Mouse (Mus musculus) heart, adult 11 months (tissue): ENCODE measurements around the gene Nckap1l.

Source experiments
- DNase-seq: peaks from one replicate; pipeline ENCODE4 v3.0.0; 2022

The Nckap1l gene

DNA sequence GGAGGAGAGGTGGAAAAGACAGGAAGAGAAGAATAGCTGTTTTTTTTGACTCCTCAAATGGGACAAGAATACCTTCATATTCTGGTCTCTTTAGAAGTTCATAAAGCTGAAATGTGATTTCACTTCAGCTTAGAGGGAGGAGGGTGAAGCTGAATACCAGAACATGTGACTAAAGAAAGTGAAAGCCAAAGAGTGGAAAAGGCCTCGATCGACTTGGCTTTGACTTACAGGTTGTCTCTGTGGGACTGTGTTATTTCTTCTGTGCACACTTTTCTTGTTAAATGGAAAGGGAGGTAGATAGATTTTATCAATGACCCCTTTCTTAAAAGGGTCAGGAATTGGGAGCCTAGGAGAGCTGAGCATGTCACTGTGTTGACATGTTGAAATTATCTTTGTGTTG is 47.6 kb downstream of the Nckap1l start:
- DNase-seq: no peak

GRCm38 (mm10) chr15:103502435-103503250 is 49.0 kb downstream of the Nckap1l start, which contains the start of gene Pde1b:
Gene Pde1b, plus strand, starts transcription at chr15:103503034.
- DNase-seq: peak; percentile 96

- DNase-seq: no peak
Observed at GRCm38 (mm10) chr15:103503251-103503600, 49.6 kb downstream of the Nckap1l start.

- DNase-seq: no peak
Observed at GRCm38 (mm10) chr15:103503660-103504059, 50.1 kb downstream of the Nckap1l start.

DNA sequence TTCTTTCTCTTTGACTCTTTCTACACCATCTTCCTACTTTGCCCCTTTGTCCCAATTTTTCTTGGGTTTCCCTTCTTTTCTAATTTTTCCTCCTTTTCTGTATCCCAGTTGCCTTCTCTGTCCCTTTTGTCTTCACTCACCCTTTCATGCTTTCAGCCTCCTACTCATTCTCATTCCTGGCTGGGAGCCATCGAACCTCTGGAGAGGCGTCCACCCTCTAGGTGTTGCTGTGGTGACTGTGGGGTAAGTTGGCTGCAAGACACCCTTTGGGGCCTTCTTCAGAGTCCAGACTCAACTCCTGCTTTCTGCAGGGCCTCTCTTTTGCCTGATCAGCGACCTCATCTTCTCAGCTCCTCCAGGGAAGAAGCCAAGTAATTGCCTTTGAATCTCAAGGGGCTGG is 55.7 kb downstream of the Nckap1l start:
- DNase-seq: no peak

- no peak for DNase-seq
Observed at GRCm38 (mm10) chr15:103511652-103512051, 58.1 kb downstream of the Nckap1l start.

GRCm38 (mm10) chr15:103513621-103514031 is 60.0 kb downstream of the Nckap1l start:
- DNase-seq: no peak

- DNase-seq: peak; percentile 99
Observed at GRCm38 (mm10) chr15:103514119-103514518, 60.5 kb downstream of the Nckap1l start.

- peak; percentile 96 for DNase-seq
Observed at GRCm38 (mm10) chr15:103514914-103515313, 61.3 kb downstream of the Nckap1l start.

DNA sequence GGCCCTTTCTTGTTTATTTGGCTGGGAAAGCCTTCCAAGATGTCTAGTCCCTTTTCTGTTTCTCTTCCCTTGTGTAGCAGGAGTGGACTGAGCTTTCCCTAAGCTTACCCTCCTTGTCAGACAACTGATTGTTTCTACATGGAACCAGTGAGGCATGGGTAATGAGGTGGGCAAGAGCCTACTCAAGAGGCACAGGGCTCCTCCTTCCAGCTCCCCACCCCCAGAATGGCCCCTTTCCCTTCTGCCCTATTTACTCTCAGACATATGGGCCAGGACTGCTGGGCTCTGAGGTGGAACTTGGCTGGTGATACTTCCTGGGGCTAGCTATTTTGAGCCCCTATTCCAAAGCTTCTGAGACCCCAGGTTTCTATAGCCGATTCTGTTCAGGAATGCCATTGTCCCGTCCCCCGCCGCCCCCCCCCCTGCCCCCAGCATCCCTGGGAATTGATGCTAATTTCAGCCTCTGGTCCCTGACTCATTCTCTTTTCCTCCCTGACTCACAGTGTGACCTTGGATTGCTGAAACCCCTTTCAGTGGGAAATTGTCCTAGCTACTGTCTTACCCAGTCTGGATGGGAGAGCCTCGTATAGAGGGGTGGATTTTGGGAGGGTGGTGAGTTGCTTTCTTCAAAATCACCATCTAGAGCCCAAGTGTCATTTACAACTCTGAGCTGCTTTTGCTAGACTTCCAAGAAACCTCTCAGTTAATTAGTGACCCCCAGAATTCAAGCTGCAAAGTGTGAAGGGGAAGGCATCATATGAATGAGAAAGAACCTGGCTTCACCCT is 65.2 kb downstream of the Nckap1l start:
- no peak for DNase-seq

DNA sequence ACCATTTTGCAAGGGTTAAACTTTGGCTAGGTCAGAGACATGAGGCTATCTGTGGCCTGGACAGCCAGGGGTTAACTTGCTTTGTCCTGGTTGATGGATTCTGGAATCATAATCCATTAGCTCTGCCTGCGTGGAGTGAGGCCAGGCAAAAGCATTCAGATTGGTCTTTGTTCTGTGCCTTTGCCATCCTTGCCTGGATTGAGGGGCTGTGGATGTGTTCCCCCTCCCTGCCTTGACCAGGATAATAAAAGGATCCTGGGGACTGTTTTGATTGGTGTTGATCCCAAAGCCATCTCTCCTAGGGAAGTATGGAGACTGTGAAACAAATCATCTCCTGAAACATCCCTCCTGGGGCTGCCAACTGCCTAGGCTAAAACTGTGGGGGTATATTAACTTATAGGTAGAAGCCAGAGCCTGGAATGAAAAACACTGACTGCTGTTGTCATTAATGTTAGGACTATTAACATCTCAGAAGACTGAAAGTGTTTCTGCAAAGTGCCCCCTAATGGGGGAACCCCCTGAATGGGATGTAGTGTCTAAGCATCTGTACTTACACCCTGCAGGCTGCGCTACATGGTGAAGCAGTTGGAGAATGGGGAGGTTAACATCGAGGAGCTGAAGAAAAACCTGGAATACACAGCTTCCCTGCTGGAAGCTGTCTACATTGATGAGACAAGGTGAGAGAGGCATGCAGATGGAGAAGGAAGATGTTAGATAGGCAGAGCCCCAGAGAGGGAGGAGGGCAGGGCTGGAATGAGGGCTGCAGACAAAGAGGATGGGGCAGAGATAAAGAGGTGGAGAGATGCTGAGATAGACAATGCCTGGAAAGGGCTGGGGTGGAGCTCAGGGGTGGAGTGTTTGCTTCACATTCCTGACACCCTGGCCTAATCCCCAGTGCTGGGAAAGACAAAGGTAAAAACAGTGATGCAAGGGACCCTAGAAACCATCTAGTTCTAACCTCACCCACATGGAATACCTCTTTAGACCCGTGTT is 66.1 kb downstream of the Nckap1l start:
- DNase-seq: no peak

GRCm38 (mm10) chr15:103522458-103523099 is 69.0 kb downstream of the Nckap1l start:
- no peak for DNase-seq

DNA sequence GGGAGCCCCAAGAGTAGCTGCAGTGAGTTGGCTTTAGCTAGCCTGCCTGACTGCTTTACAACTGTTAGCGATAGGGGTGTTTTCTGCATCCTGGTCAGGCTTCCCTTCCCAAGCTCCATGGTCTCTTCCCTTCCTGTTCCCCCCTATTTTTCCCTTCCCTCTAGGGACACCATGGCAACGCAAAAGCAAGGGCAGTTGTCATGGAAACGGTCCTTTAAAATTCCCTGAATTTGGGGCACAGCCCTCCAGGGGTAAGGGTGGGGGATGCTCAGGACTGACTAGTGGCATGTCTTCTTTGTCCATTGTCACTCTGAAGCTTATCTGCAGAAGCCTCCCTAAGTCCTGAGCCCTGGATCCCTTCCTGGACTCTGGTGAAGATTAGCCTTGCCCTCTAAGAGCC is 69.6 kb downstream of the Nckap1l start:
- DNase-seq: no peak

- DNase-seq: no peak
Observed at GRCm38 (mm10) chr15:103530372-103530771, 76.8 kb downstream of the Nckap1l start.

DNA sequence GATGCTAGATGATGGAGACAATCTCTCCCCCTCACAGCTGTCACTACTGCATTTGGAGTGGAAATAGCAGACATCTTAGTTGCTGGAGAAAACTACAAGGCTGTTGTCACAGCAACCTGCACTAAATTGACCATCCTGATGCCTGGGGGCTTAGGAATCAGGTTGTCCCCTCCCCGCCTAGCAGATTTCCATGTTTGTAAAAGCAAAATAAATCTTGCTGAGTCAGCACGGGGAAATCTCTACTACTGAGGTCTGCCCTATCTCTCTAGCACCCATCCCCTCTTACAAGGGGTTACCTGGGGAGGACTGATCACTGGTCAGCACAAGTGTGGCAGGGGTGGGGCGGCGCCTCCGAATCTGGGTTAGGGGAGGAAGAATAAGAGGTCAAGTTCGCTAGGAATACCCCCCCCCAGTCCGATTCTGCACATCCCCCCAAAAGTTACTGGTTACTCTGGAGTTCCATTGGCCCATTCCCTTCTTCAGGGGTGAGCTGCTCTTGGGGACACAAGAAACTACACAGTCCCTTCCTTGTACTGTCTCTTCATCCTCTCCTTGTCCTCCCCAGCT is 80.5 kb downstream of the Nckap1l start:
- DNase-seq: peak; percentile 81

DNA sequence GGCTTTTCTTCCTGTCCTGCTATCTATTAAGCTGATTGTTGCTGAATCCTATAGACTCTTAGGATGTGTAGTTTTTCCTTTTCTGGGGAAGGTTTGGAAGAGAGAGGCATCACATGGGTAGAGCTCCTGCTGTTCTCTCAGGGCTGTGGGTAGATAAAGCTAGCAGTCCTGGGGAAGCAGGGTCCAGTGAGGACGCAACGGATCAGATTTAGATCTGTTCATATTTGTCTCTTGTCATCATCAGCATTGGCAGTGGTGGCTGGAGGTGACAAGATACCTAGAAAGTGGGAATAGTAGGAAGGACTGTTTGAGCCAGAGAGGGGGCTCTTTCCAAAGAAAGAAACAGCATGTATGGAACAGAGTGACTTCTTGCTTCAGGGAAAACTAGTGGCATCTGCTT is 81.4 kb downstream of the Nckap1l start:
- DNase-seq: peak; percentile 62

DNA sequence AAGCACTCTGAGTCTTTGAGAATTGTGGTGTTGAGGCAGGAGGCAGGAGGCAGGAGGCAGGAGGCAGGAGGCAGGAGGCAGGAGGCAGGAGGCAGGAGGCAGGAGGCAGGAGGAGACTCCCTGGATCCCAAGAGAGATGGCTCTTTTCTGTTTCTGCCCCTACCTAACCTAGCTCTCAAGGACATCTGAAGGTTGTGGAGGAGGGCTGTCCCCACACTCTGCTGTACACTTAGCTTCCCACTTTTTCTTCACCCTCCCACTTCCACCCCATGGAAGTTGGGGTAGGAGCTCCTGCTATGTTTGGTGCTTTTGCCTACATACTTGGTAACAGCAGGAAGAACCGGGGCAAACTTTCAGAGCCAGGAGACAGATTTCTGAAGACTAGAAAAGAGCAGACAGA is 82.2 kb downstream of the Nckap1l start:
- DNase-seq: peak; percentile 51

DNA sequence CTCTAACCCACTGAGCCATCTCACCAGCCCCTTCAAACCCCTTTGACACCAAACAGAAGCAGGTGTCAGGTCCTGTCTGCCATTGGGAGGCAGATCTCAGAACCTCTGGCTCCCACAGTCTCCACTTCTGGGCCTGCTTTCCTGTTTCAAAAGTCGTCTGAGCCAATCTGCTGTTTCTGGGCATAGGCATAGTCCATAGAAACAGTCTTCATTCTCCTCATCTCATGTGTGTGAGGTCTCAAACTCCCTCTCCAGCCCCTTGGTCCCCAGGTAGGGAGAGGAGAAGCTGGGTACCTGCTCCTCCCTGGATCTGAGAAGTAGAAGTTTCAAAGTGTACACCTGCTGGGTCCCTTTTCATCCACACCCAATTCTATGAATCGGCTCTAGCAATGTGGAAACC is 82.9 kb downstream of the Nckap1l start:
- DNase-seq: peak; percentile 71

DNA sequence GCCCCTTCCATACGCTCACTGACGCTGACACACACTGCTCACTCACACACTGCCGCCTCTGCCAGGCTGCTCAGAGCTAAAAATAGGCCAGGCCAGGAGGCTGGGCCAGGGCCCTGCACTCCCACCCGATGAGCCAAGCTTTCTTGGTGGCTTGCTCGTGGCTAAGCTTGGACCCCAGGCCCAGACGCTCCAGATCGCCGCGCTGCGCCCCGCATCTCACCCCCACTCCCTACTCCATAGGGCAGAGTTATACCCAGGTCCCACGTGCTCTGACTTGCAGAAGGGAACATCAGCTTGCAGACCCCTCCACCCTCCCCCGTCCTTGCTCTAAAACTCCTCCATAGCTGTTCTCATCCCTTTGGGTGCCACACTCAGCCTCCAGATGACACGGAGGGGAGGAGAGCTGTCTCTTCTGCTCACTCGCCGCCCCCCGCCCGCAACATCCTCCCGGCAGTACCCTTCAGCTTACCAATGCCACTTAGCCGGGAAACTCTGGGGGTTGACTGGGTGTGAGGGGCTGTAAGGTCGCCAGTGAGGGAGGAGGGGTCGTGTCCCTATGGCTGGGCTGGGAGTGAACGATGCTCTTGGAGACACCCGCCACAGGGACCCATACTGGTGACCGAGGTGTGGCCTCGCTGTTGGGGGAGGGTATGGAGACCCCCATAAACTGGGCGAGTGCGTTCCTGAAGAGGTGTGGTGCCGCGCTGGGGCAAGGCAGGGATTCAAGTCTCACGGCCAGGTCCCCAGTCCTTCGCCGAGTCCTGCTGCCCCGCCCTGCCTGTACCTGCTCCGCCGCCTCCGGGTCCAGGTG is 83.6 kb downstream of the Nckap1l start:
- peak; percentile 92 for DNase-seq

DNA sequence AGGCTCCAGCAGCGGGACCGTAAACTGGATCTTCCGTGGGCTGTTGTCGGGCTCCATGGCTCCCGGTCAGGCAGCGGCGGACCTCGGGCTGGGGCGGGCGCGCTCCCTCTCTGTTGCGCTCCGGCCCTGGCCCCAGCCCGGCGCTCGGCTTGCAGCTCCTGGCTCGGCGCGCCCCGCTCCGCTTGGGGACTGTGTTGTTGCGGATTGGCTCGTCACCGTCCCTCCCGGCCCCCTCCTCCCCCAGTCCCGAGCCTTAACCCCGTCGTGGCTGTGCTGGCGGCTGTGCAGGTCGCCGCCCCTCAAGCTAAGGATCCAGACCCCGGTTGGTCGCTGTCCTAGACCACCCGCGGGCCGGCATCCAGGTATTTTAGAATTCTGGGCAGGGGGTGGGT is 84.2 kb downstream of the Nckap1l start, which contains the start of gene Ppp1r1a:
Gene Ppp1r1a, minus strand, starts transcription at position 182 of the 392 bp plus-strand sequence.
- DNase-seq: peak; percentile 91

DNA sequence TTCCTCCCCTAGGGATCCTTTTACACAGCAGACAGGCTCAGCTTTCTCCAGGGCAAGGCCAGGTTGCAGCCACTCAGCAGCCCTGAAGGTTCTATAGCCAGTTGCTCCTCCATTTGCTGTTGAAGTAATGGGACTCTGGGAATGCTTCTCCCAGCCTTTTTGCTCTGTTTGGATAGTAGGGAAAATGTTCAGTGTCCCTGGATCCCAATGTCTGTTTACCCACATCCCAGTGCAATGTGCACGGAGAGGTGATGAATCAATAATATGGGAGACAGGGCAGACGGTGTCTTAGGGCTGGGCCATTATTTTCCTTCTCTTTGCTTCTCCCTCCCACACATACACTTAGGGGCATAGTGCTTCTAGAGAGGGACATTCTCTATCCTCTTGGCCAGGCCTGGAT is 85.7 kb downstream of the Nckap1l start:
- DNase-seq: peak; percentile 61
